ENCODE assay signal across 8 mouse cellular contexts in genomic region chr10:84760118-84761111, GRCm38 (mm10). TPM values are rescaled to one million over a fixed set of nuclear protein-coding genes. Genes with fewer than 3 reads are reported as not detected.
DNase-seq lines count a peak whose midpoint lies in the region; ATAC-seq and TF ChIP-seq lines count a peak whose summit lies in the region.

No protein-coding gene starts in this region.

- intact Hi-C loops in gastrocnemius, postnatal 36 days (cut with DNase I) = no loop called here

- TF ChIP-seq POLR2A in kidney, adult 2 months (IDR thresholded peaks at IDR 0.05; ENCODE audit: low read depth, low read length) = no peak

- peak; percentile 47 to 59 for DNase-seq in kidney, postnatal 4 days
- DNase-seq in kidney, adult 2 months = no peak
- peak; percentile 67 for DNase-seq in forelimb bud, embryonic 11.5 days (ENCODE audit: low read depth, low spot score)
- DNase-seq in midbrain, embryonic 14.5 days = peak; percentile 83
- no peak for DNase-seq in gastrocnemius, postnatal 36 days

- no peaks in the 10 kb centered on the region for H3K9me3 ChIP-seq in midbrain, embryonic 14.5 days (ENCODE audit: control insufficient read depth, low read length)

- ATAC-seq in common myeloid progenitor, adult 5-6 weeks (replicated peaks; ENCODE audit: low read depth, poor library complexity, severe bottlenecking) = peak; percentile 21
- peak; percentile 49 for ATAC-seq in midbrain, embryonic 14.5 days (ENCODE audit: low FRiP score, low TSS enrichment)
- no peak for ATAC-seq in activated CD4-positive, CD25-positive, alpha-beta regulatory T cell, adult 4 months
- ATAC-seq in cerebellum, adult (ENCODE audit: insufficient number of reproducible peaks, low FRiP score, low TSS enrichment) = no peak

- peaks cover 2% of the 10 kb centered on the region; the same call in 1 of the 2 replicates for H3K4me1 ChIP-seq in kidney, adult 2 months (ENCODE audit: control insufficient read depth, insufficient read depth, low read length)
- peaks cover 31% of the 10 kb centered on the region for H3K4me1 ChIP-seq in midbrain, embryonic 14.5 days (ENCODE audit: control insufficient read depth, insufficient read depth, low read length)

- no peaks in the 10 kb centered on the region for H3K36me3 ChIP-seq in kidney, adult 2 months (ENCODE audit: control insufficient read depth, insufficient read depth, low read length)
- no peaks in the 10 kb centered on the region for H3K36me3 ChIP-seq in midbrain, embryonic 14.5 days (ENCODE audit: control insufficient read depth, insufficient read depth, low read length)

- H3K4me2 ChIP-seq in midbrain, embryonic 14.5 days (ENCODE audit: low read length) = peak overlapping the region; percentile 79

- 15% methylated on average over 46 of the region's 46 CpGs for WGBS in kidney, adult 2 months
- 6% methylated on average over 46 of the region's 46 CpGs for WGBS in midbrain, embryonic 14.5 days

- peaks cover 5% of the 10 kb centered on the region for H3K27me3 ChIP-seq in kidney, adult 2 months (replicated peaks; ENCODE audit: control insufficient read depth, insufficient read depth, low read length)
- peaks cover 35% of the 10 kb centered on the region for H3K27me3 ChIP-seq in midbrain, embryonic 14.5 days (ENCODE audit: control insufficient read depth, insufficient read depth, low read length)

- no peak overlapping the region for H3K4me3 ChIP-seq in kidney, adult 2 months (ENCODE audit: insufficient read depth, low read depth, low read length)
- peak overlapping the region; percentile 43 for H3K4me3 ChIP-seq in midbrain, embryonic 14.5 days (replicated peaks; ENCODE audit: low read depth, low read length)

- no peak overlapping the region for H3K27ac ChIP-seq in kidney, adult 2 months (ENCODE audit: insufficient read depth, low read depth, low read length)
- peak overlapping the region; percentile 65 for H3K27ac ChIP-seq in midbrain, embryonic 14.5 days (replicated peaks; ENCODE audit: low read depth, low read length)

- H3K9ac ChIP-seq in midbrain, embryonic 14.5 days (replicated peaks; ENCODE audit: low read length) = peak overlapping the region; percentile 59

- no peak for TF ChIP-seq CTCF in kidney, adult 2 months (conservative IDR thresholded peaks at IDR 0.05; ENCODE audit: insufficient read depth, insufficient read length, low read depth, low read length)

RNA-seq across cellular contexts. Expression of gene Rfx4, which starts 4.6 kb away (rescaled TPM):
- polyA plus RNA-seq in kidney, adult 2 months (2012; rRNA removed) = 0.23 and 0.41 TPM in 2 replicates
- total RNA-seq in common myeloid progenitor, adult 5-6 weeks (2017) = not detected in 2 replicates
- 16.2 and 25.1 TPM in 2 replicates for polyA plus RNA-seq in midbrain, embryonic 14.5 days (2014; fragmentation: Nextera tagmentation; extraction: Ambion mirVana)
- not detected for polyA plus RNA-seq in activated CD4-positive, CD25-positive, alpha-beta regulatory T cell, adult 4 months (2017; shearing (Covaris generic))
- not detected for total RNA-seq in gastrocnemius, postnatal 36 days (2021)

Comparison
In these comparisons a context has a peak if more than half of its experiments do, and no peak if none do; other contexts are left out.
1. DNase-seq: peak in kidney, postnatal 4 days (2 of 2), forelimb bud, embryonic 11.5 days (single experiment) and midbrain, embryonic 14.5 days (single experiment); none in kidney, adult 2 months (single experiment) and gastrocnemius, postnatal 36 days (0 of 2).
2. ATAC-seq: peak in common myeloid progenitor, adult 5-6 weeks (single experiment) and midbrain, embryonic 14.5 days (single experiment); none in activated CD4-positive, CD25-positive, alpha-beta regulatory T cell, adult 4 months (single experiment) and cerebellum, adult (single experiment).
3. RNA of gene Rfx4, which starts 4.6 kb away (polyA plus RNA-seq): 16.2 to 25.1 TPM in midbrain, embryonic 14.5 days; 0.23 to 0.41 TPM in kidney, adult 2 months and not detected in activated CD4-positive, CD25-positive, alpha-beta regulatory T cell, adult 4 months; every median in the first group is over 10 times any median in the second.